Mouse (Mus musculus): ENCODE results near the gene Fam210b. TPM values are rescaled to one million over a fixed set of nuclear protein-coding genes. Genes with fewer than 3 reads are reported as not detected.

Gene Fam210b
- polyA plus RNA-seq, 1 experiment: 15.0 TPM

DNA sequence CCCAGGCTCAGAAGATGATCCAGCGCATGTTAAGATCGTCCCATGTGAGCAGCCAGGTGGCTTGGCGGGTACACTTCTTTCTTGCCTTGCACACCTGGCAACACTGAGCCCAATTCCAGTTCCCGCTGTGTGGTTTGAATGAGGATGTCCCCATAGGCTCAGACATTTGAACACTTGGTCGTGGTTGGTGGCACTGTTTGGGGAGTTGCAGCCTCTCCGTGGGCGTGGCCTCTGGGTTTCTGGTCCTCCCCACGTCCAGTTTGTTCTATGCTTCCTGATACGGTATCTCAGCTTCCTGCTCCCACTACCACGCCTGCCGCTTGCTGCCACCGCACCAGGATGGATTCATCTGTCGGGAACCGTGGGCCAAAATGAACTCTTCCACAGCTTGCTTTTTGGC, 4.4 kb downstream of the Fam210b start:
- TF ChIP-seq CTCF (IDR thresholded peaks at IDR 0.05; ENCODE audit: extremely low read depth, insufficient read depth, insufficient read length, insufficient replicate concordance): no peak
- TF ChIP-seq POLR2A (IDR thresholded peaks at IDR 0.05; ENCODE audit: low read depth, low read length): no peak
- Histone ChIP-seq H3K4me1 (ENCODE audit: control insufficient read depth, insufficient read depth, insufficient read length) (peaks cover 3% of the 10 kb centered on the region; the same call in 1 of the 2 replicates), H3K36me3 (ENCODE audit: control insufficient read depth, insufficient read depth, low read length) (peaks cover 5% of the 10 kb centered on the region), H3K27me3 (ENCODE audit: control insufficient read depth, insufficient read depth, low read length) (no peaks in the 10 kb centered on the region), H3K27ac (ENCODE audit: insufficient read depth, low read length) (no peak overlapping the region), H3K4me3 (ENCODE audit: extremely low read depth, insufficient read depth, insufficient read length) (no peak overlapping the region)
- WGBS: 87% methylated on average over 14 of the region's 14 CpGs
- DNase-seq (ENCODE audit: low read depth in 1 of 2, low spot score in 2 of 2): no peak

- TF ChIP-seq POLR2A (IDR thresholded peaks at IDR 0.05; ENCODE audit: low read depth, low read length): no peak
- no peak for TF ChIP-seq CTCF (IDR thresholded peaks at IDR 0.05; ENCODE audit: extremely low read depth, insufficient read depth, insufficient read length, insufficient replicate concordance)
- no peak overlapping the region for H3K27ac ChIP-seq (ENCODE audit: insufficient read depth, low read length)
- 92% methylated on average over 8 of the region's 8 CpGs for WGBS
- no peaks in the 10 kb centered on the region; the same call in 1 of the 2 replicates for H3K4me1 ChIP-seq (ENCODE audit: control insufficient read depth, insufficient read depth, insufficient read length)
- no peak overlapping the region for H3K4me3 ChIP-seq (ENCODE audit: extremely low read depth, insufficient read depth, insufficient read length)
- no peaks in the 10 kb centered on the region for H3K27me3 ChIP-seq (ENCODE audit: control insufficient read depth, insufficient read depth, low read length)
- no peak for DNase-seq (ENCODE audit: low read depth in 1 of 2, low spot score in 2 of 2)
- H3K36me3 ChIP-seq (ENCODE audit: control insufficient read depth, insufficient read depth, low read length): peaks cover 10% of the 10 kb centered on the region
These were observed 5.4 kb downstream of the Fam210b start for GRCm38 (mm10) chr2:172350773-172351172.

DNA sequence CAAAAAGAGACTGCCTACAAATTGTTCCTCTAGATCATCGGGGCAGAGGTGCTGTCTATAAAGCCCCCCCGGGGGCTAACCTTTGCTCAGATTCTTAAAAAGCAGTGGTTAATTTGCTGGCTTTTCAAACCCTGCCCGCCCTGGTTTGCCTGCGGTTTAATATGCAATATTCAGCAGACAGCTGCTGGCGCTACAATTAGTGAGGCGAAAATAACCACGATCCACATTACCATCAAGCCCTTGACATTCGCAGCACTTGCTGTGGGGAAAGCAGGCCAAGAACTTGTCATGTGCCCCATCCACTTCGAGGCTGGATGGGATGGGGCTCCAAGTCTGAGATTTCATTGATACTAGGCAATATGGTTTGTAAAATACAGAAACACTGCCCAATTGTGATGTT, 7.9 kb downstream of the Fam210b start:
- DNase-seq (ENCODE audit: low read depth in 1 of 2, low spot score in 2 of 2): no peak
- Histone ChIP-seq H3K4me3 (ENCODE audit: extremely low read depth, insufficient read depth, insufficient read length) (no peak overlapping the region), H3K36me3 (ENCODE audit: control insufficient read depth, insufficient read depth, low read length) (peaks cover 12% of the 10 kb centered on the region), H3K27ac (ENCODE audit: insufficient read depth, low read length) (no peak overlapping the region), H3K4me1 (ENCODE audit: control insufficient read depth, insufficient read depth, insufficient read length) (no peaks in the 10 kb centered on the region), H3K27me3 (ENCODE audit: control insufficient read depth, insufficient read depth, low read length) (no peaks in the 10 kb centered on the region)
- 88% methylated on average over 9 of the region's 9 CpGs for WGBS
- no peak for TF ChIP-seq CTCF (IDR thresholded peaks at IDR 0.05; ENCODE audit: extremely low read depth, insufficient read depth, insufficient read length, insufficient replicate concordance)
- TF ChIP-seq POLR2A (IDR thresholded peaks at IDR 0.05; ENCODE audit: low read depth, low read length): no peak

DNA sequence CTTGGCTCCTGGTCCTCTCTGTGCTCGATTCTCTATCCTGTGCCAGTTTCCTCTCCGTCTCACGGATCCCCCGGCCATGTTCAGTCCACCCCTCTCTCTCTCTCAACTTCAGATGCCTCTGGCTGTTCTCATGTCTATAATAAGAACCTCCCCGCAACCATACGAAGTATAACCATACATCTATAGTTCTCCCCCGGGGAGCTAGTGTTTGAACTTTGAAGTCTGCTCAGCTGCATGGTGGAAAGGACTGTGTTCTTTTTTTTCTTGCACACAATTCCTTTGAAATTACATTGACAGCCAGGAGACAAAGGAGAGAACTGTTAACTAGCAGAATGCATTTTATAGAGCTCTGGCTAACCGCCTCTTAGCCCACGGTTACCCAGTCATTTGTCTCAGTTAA, 9.4 kb downstream of the Fam210b start:
- no peak for TF ChIP-seq CTCF (IDR thresholded peaks at IDR 0.05; ENCODE audit: extremely low read depth, insufficient read depth, insufficient read length, insufficient replicate concordance)
- no peak for TF ChIP-seq POLR2A (IDR thresholded peaks at IDR 0.05; ENCODE audit: low read depth, low read length)
- H3K27me3 ChIP-seq (ENCODE audit: control insufficient read depth, insufficient read depth, low read length): no peaks in the 10 kb centered on the region
- 89% methylated on average over 9 of the region's 9 CpGs for WGBS
- peaks cover 17% of the 10 kb centered on the region for H3K36me3 ChIP-seq (ENCODE audit: control insufficient read depth, insufficient read depth, low read length)
- DNase-seq (ENCODE audit: low read depth in 1 of 2, low spot score in 2 of 2): no peak
- no peaks in the 10 kb centered on the region for H3K4me1 ChIP-seq (ENCODE audit: control insufficient read depth, insufficient read depth, insufficient read length)
- H3K4me3 ChIP-seq (ENCODE audit: extremely low read depth, insufficient read depth, insufficient read length): no peak overlapping the region
- no peak overlapping the region for H3K27ac ChIP-seq (ENCODE audit: insufficient read depth, low read length)

- peaks cover 18% of the 10 kb centered on the region for H3K36me3 ChIP-seq (ENCODE audit: control insufficient read depth, insufficient read depth, low read length)
These were observed 10.5 kb downstream of the Fam210b start for GRCm38 (mm10) chr2:172355833-172356232.

GRCm38 (mm10) chr2:172363176-172363575, 17.8 kb downstream of the Fam210b start:
- no peak overlapping the region for H3K4me3 ChIP-seq (ENCODE audit: extremely low read depth, insufficient read depth, insufficient read length)
- 94% methylated on average over 7 of the region's 7 CpGs for WGBS
- H3K36me3 ChIP-seq (ENCODE audit: control insufficient read depth, insufficient read depth, low read length): peaks cover 18% of the 10 kb centered on the region
- no peaks in the 10 kb centered on the region for H3K27me3 ChIP-seq (ENCODE audit: control insufficient read depth, insufficient read depth, low read length)
- DNase-seq (ENCODE audit: low read depth in 1 of 2, low spot score in 2 of 2): no peak
- no peaks in the 10 kb centered on the region for H3K4me1 ChIP-seq (ENCODE audit: control insufficient read depth, insufficient read depth, insufficient read length)
- H3K27ac ChIP-seq (ENCODE audit: insufficient read depth, low read length): no peak overlapping the region
- TF ChIP-seq POLR2A (IDR thresholded peaks at IDR 0.05; ENCODE audit: low read depth, low read length) (no peak), CTCF (IDR thresholded peaks at IDR 0.05; ENCODE audit: extremely low read depth, insufficient read depth, insufficient read length, insufficient replicate concordance) (no peak)

More at GRCm38 (mm10) chr2:172355833-172356232, 10.5 kb downstream of the Fam210b start:
- H3K4me1 ChIP-seq (ENCODE audit: control insufficient read depth, insufficient read depth, insufficient read length): no peaks in the 10 kb centered on the region
- WGBS: 89% methylated on average over 5 of the region's 5 CpGs
- no peaks in the 10 kb centered on the region for H3K27me3 ChIP-seq (ENCODE audit: control insufficient read depth, insufficient read depth, low read length)
- no peak for DNase-seq (ENCODE audit: low read depth in 1 of 2, low spot score in 2 of 2)
- no peak overlapping the region for H3K4me3 ChIP-seq (ENCODE audit: extremely low read depth, insufficient read depth, insufficient read length)
- no peak for TF ChIP-seq CTCF (IDR thresholded peaks at IDR 0.05; ENCODE audit: extremely low read depth, insufficient read depth, insufficient read length, insufficient replicate concordance)
- no peak for TF ChIP-seq POLR2A (IDR thresholded peaks at IDR 0.05; ENCODE audit: low read depth, low read length)
- H3K27ac ChIP-seq (ENCODE audit: insufficient read depth, low read length): no peak overlapping the region

DNA sequence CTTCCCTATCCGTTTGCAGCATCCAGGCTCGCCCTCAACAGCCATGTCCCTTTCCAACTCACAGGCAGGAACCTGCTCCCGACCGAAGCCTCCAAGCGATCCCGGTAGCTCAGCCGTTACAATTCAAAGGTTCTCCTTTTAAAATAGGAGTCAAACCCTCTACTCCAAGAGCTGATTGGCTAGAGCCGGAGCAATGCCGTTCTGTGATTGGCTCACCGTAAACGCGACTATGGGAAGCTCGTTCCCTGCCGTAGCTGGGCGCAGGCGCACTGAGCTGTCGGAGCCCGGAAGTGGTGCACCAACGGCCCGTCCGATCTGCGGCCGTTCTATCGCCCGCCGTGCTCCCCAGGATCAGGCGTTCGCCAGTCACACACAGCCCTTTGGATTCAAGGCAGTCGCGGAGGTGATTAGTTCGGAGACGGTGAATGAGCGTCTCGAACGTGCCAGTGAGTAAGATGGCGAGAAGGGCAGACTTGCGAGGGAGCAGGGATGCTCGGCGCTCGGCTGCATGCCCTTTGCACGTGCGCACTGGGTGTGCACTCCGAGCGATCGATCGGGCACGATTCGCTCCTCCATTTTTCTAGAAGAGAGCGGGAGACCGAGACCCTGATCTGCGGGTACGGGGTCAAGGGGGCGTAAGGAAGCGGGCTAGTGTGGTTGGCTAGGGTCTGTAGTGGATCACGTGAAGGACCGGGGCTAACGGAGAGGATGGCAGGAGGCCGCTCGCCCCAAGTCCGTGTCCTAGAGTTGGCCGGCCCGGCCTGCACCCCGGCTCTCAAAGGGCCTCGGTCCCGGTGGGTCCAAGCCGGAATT, 25.3 kb downstream of the Fam210b start, which contains the start of the genes Aurka and Cstf1:
Gene Aurka, minus strand, starts transcription at position 125 of the 813 bp plus-strand sequence.
Gene Cstf1, plus strand, starts transcription at position 271 of the 813 bp plus-strand sequence.
- WGBS: under 1% methylated on average over 66 of the region's 66 CpGs
- peaks cover 8% of the 10 kb centered on the region; the same call in 1 of the 2 replicates for H3K4me1 ChIP-seq (ENCODE audit: control insufficient read depth, insufficient read depth, insufficient read length)
- no peaks in the 10 kb centered on the region for H3K27me3 ChIP-seq (ENCODE audit: control insufficient read depth, insufficient read depth, low read length)
- H3K27ac ChIP-seq (ENCODE audit: insufficient read depth, low read length): peak within 1 kb of the TSS; percentile 93
- H3K36me3 ChIP-seq (ENCODE audit: control insufficient read depth, insufficient read depth, low read length): peaks cover 17% of the 10 kb centered on the region
- H3K4me3 ChIP-seq (ENCODE audit: extremely low read depth, insufficient read depth, insufficient read length): peak within 1 kb of the TSS; percentile 95
- peak; percentile 88 to 92 for DNase-seq (ENCODE audit: low read depth in 1 of 2, low spot score in 2 of 2)
- TF ChIP-seq CTCF (IDR thresholded peaks at IDR 0.05; ENCODE audit: extremely low read depth, insufficient read depth, insufficient read length, insufficient replicate concordance): no peak
- TF ChIP-seq POLR2A (IDR thresholded peaks at IDR 0.05; ENCODE audit: low read depth, low read length): peak; percentile 40; the same call in 1 of the 2 replicates
